Mouse (Mus musculus) liver, embryonic 13.5 days (tissue): ENCODE measurements around the gene Cep170. TPM values are rescaled to one million over a fixed set of nuclear protein-coding genes. Genes with fewer than 3 reads are reported as not detected.

ENCODE experiments used
- ATAC-seq: fragments of 200-750 bp; cut with Nextera tagmentation; 2 replicates; pipeline ENCODE4 v1.8.0; 2017; ENCODE audit warnings: low read depth, mild to moderate bottlenecking, moderate number of reproducible peaks, moderate library complexity
- DNase-seq: peaks from one replicate; pipeline ENCODE4 v3.0.0; 2022
- H3K27ac ChIP-seq: fragments of 300-500 bp; sonication (generic); 2 replicates; pipeline ENCODE4 v1.5.1; 2015; ENCODE audit warnings: moderate library complexity, mild to moderate bottlenecking, inconsistent platforms
- H3K27me3 ChIP-seq: fragments of 300-500 bp; sonication (generic); 2 replicates; pipeline ENCODE4 v1.6.1; 2015; ENCODE audit warnings: mild to moderate bottlenecking, inconsistent platforms
- H3K36me3 ChIP-seq: fragments of 300-500 bp; sonication (generic); 2 replicates; pipeline ENCODE4 v1.6.1; 2015; ENCODE audit warnings: mild to moderate bottlenecking, inconsistent platforms
- H3K4me1 ChIP-seq: fragments of 300-500 bp; sonication (generic); replicated peaks from 2 replicates; pipeline ENCODE4 v1.6.1; 2015; ENCODE audit warnings: inconsistent platforms
- H3K4me2 ChIP-seq: fragments of 300-500 bp; sonication (generic); 2 replicates; pipeline ENCODE4 v1.6.1; 2015; ENCODE audit warnings: inconsistent platforms, mild to moderate bottlenecking, moderate library complexity
- H3K4me3 ChIP-seq: fragments of 300-500 bp; sonication (generic); replicated peaks from 2 replicates; pipeline ENCODE4 v1.5.1; 2015; ENCODE audit warnings: mild to moderate bottlenecking, inconsistent platforms
- H3K9ac ChIP-seq: fragments of 300-500 bp; sonication (generic); 2 replicates; pipeline ENCODE4 v1.6.1; 2015; ENCODE audit warnings: mild to moderate bottlenecking, inconsistent platforms
- H3K9me3 ChIP-seq: fragments of 300-500 bp; sonication (generic); replicated peaks from 2 replicates; pipeline ENCODE4 v1.6.1; 2016; ENCODE audit warnings: inconsistent platforms
- WGBS: fragments of 180-500 bp; shearing (Covaris S2); methylation state at CpG from one replicate; pipeline ENCODE4 v1.1.7; 2015; ENCODE audit not compliant: insufficient replicate concordance; 5-methylcytosine and 5-hydroxymethylcytosine counted together
- polyA plus RNA-seq: library from polyadenylated mRNA; unstranded; fragments of >200 nt; fragmentation: Nextera tagmentation; extraction: Ambion mirVana; gene quantifications from 2 replicates; pipeline ENCODE4 v1.2.1, GENCODE M21; 2015

The Cep170 gene
- polyA plus RNA-seq, 1 experiment from 2014 or later, result 5.6 TPM

DNA sequence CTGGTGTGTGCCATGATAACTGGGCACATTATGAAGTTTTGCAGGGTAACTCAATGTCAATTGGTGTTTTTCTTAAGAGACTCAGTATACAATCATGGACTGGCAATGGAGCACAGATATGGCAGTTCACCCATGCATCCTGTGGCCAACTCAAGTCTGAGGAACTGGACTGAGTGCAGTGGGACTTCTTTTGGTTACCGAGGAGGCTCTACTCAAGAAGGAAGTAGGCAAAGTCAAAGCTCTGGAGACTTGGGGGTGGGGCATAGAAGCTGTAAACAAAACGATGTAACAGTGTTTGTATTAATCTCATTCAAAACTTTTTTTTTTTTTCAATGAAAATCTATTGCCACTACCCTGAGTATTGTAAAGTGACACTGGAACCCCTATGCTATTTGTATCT lies 83.3 kb downstream of the Cep170 start:
- 41% methylated on average over 2 of the region's 2 CpGs for WGBS
- no peak for DNase-seq
- no peaks in the 10 kb centered on the region for H3K9me3 ChIP-seq
- H3K27me3 ChIP-seq, result no peaks in the 10 kb centered on the region
- no peak overlapping the region for H3K9ac ChIP-seq
- H3K27ac ChIP-seq, result no peak overlapping the region
- ATAC-seq, result no peak
- no peak overlapping the region for H3K4me3 ChIP-seq
- H3K4me1 ChIP-seq, result no peaks in the 10 kb centered on the region
- H3K36me3 ChIP-seq, result peaks cover 11% of the 10 kb centered on the region
- H3K4me2 ChIP-seq, result no peak overlapping the region

DNA sequence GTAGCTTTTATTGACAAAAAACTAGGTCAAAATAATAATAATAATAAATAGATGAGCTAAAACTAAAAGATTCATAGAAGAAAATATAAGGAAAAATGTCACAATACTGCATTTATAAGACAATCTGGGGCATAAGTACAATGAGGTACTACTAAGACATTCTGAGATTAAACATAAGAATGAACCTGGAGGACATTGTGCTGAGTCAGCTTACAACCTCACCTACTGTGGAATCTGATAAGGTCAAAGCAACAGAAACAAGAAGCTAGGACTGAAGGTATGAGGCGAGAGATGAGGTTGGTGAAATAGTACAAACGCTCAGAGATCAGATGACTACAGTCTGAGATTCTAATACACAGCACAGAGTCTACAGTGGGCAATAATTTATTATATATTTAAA lies 86.5 kb downstream of the Cep170 start:
- Histone ChIP-seq H3K4me1 (no peaks in the 10 kb centered on the region), H3K27me3 (no peaks in the 10 kb centered on the region), H3K9me3 (no peaks in the 10 kb centered on the region), H3K4me3 (no peak overlapping the region), H3K36me3 (no peaks in the 10 kb centered on the region), H3K4me2 (no peak overlapping the region), H3K27ac (no peak overlapping the region), H3K9ac (no peak overlapping the region)
- 74% methylated on average over 2 of the region's 2 CpGs for WGBS
- no peak for DNase-seq
- ATAC-seq, result no peak

DNA sequence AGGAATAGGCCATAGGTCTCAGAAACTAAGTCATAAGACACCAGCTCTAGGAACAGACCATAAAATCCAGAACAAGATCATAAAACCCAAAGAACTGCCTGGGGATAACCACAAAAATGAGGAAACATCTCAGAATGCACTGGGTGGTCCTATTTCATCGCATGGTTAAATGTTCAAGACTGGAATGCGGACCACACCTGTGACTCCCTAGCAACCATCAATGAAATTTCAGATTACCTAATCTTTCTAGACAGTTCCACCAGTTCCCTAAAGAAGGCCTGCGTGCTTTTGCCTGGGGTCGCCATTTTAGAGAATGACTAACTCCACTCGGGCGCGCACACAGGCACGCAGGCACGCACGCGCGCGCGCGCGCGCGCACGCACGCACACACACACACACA lies 89.1 kb downstream of the Cep170 start:
- H3K9me3 ChIP-seq, result no peaks in the 10 kb centered on the region
- H3K36me3 ChIP-seq, result no peaks in the 10 kb centered on the region
- no peaks in the 10 kb centered on the region for H3K4me1 ChIP-seq
- 91% methylated on average over 12 of the region's 20 CpGs for WGBS
- H3K27me3 ChIP-seq, result no peaks in the 10 kb centered on the region
- no peak overlapping the region for H3K27ac ChIP-seq
- H3K4me3 ChIP-seq, result no peak overlapping the region
- no peak overlapping the region for H3K9ac ChIP-seq
- ATAC-seq, result no peak
- no peak overlapping the region for H3K4me2 ChIP-seq
- no peak for DNase-seq

DNA sequence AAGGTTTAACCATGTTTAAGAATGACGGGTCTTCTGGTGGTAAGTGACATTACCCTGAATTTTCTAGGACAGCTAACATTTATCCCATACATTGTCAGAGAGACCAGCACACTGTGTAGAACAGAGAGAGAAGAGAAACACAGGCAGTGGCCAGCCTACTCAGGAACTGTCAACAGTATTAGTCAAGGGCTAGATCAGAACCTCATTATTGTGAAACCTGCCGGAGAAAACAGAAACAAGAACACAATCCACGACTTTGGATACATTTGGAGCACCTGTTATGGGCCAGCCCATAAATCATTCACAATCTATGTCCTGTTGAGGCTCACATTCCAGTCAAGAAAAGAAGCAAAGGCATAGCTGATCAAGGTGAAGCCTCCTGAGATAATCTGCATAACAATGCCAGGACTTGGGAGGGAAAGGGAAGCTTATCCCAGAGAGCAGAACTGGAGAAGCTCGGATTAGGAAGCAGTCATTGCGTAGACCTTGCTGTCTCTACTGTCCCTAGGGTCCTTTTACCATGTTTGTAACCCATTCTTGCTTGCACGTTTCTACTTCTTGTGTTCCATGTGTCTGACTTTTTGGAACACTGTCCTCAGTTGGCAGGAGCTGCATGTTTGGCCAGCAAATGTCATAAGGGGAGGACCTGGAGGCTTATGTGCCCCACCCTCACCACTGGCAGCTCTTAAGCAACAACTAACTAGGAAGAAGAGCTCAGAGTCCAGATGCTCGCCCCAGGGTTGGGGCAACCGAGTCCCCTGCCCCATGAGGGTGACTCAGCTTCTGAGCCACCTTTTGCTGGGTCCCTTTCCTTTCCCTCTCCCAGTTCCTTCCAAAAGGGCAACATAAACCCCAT lies 89.8 kb downstream of the Cep170 start:
- H3K27ac ChIP-seq, result no peak overlapping the region
- H3K36me3 ChIP-seq, result no peaks in the 10 kb centered on the region
- no peaks in the 10 kb centered on the region for H3K4me1 ChIP-seq
- no peaks in the 10 kb centered on the region for H3K27me3 ChIP-seq
- H3K9me3 ChIP-seq, result no peaks in the 10 kb centered on the region
- DNase-seq, result no peak
- no peak overlapping the region for H3K4me2 ChIP-seq
- no peak for ATAC-seq
- 60% methylated on average over 8 of the region's 8 CpGs for WGBS
- H3K4me3 ChIP-seq, result no peak overlapping the region
- H3K9ac ChIP-seq, result no peak overlapping the region

DNA sequence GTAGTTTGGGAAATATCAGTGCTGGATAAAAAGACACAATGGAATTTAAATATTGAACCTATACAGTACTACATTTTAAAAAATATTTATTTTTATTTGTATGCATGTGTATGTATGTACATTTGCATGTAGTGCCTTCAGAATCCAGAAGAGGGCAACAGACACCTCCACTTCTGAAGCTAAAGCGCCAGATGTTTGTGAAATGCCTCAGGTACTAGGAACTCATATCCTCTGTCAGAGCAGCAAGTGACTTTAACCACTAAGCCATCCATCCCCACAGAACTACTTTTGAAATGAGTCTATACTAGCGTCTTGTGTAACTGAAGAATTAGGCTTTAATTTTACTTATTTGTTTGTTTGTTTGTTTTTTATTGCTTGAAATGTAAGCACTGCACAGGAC lies 101.4 kb downstream of the Cep170 start:
- Histone ChIP-seq H3K27me3 (no peaks in the 10 kb centered on the region), H3K27ac (no peak overlapping the region), H3K36me3 (no peaks in the 10 kb centered on the region), H3K9me3 (no peaks in the 10 kb centered on the region), H3K4me2 (no peak overlapping the region), H3K4me3 (no peak overlapping the region), H3K9ac (no peak overlapping the region), H3K4me1 (no peaks in the 10 kb centered on the region)
- ATAC-seq (no peak), DNase-seq (peak; percentile 8)
- 31% methylated on average over 2 of the region's 2 CpGs for WGBS

DNA sequence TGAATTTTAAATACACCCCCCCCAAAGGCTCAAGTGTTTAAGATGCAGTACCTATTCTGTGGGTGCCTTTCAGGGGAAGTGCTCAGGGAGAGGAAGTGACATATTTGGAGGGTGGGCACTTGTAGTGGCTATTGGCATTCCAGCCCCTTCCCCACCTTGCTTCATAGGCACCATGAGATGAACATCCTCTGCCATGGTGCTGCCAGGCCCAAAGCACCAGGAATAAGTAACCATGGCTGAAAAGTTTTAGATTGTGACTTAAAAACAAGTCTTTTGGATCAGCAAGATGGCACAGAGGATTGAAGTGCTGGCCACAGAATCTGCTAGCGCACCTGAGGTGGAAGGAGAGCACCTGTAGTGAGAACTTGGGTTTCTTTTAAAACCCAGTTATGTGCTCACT lies 113.6 kb downstream of the Cep170 start:
- Histone ChIP-seq H3K36me3 (no peaks in the 10 kb centered on the region), H3K4me1 (no peaks in the 10 kb centered on the region), H3K4me2 (no peak overlapping the region), H3K9me3 (no peaks in the 10 kb centered on the region), H3K27me3 (no peaks in the 10 kb centered on the region), H3K27ac (no peak overlapping the region), H3K9ac (no peak overlapping the region), H3K4me3 (no peak overlapping the region)
- DNase-seq (no peak), ATAC-seq (no peak)
- WGBS, result 76% methylated on average over 1 of the region's 1 CpGs

DNA sequence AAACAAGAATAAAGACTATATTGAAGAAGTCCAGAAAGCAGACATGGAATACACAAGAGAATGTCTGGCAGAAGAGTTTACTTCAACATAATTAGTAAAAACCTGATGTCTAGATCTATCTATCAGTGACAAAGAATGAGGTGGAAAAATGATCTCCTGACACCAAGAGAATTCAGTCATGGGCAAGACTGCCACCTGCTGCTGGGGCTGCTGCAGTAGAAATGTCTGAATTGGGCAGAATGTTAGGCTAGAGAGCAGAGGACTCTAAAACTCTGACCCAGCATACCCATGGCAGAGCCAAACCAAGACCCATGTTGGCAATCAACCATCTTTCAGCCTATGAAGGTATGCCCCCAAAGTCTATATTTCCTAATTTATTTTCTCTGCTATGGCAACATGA lies 114.1 kb downstream of the Cep170 start:
- H3K4me2 ChIP-seq, result no peak overlapping the region
- H3K4me3 ChIP-seq, result no peak overlapping the region
- DNase-seq, result no peak
- no peak for ATAC-seq
- no peaks in the 10 kb centered on the region for H3K36me3 ChIP-seq
- no peak overlapping the region for H3K27ac ChIP-seq
- no peaks in the 10 kb centered on the region for H3K27me3 ChIP-seq
- H3K9me3 ChIP-seq, result no peaks in the 10 kb centered on the region
- no peak overlapping the region for H3K9ac ChIP-seq
- H3K4me1 ChIP-seq, result no peaks in the 10 kb centered on the region

DNA sequence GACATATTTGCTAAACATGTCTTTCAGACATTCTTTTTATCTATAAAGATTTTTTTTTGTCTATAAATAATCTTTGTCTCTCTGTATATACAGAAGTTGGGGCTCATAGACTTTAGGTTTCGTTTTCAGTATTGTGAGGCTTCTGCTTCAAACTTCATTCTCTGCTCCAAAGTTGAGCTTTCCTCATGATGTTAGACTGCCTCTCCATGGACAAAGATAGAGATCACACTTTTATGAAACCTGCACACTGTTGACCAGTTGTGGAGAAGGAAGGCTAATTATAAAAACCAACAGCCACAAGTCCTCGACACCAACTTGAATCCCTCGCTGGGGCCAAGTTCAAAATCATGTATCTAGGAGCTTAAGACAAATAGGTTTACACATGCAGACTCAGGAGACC lies 115.2 kb downstream of the Cep170 start:
- Histone ChIP-seq H3K27ac (no peak overlapping the region), H3K27me3 (no peaks in the 10 kb centered on the region), H3K4me3 (no peak overlapping the region), H3K9me3 (no peaks in the 10 kb centered on the region), H3K36me3 (no peaks in the 10 kb centered on the region), H3K4me1 (no peaks in the 10 kb centered on the region), H3K9ac (no peak overlapping the region), H3K4me2 (no peak overlapping the region)
- ATAC-seq (no peak), DNase-seq (no peak)
- 52% methylated on average over 3 of the region's 3 CpGs for WGBS

DNA sequence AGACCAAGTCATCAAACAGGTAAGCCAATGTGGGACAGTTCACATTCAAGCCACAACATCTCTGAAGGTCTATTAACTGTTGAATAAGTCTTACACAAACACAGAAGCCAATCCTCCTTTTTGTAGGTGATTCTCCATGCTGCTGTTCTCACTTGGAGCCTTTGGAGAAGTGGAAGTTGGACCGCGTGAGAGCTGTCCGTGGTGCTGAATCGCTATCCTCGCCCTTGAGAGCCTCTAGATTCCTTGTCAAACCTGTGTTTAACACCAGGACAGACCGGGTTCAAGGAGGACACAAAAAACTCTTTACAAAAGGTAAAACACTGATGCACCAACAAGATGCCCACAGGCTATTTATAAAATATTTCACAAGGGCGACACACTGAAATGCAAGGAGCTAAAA lies 116.8 kb downstream of the Cep170 start:
- DNase-seq, result no peak
- no peak overlapping the region for H3K4me3 ChIP-seq
- no peak for ATAC-seq
- H3K36me3 ChIP-seq, result no peaks in the 10 kb centered on the region
- no peaks in the 10 kb centered on the region for H3K4me1 ChIP-seq
- no peaks in the 10 kb centered on the region for H3K27me3 ChIP-seq
- WGBS, result 14% methylated on average over 7 of the region's 7 CpGs
- H3K9me3 ChIP-seq, result no peaks in the 10 kb centered on the region
- no peak overlapping the region for H3K27ac ChIP-seq
- H3K9ac ChIP-seq, result no peak overlapping the region
- no peak overlapping the region for H3K4me2 ChIP-seq

DNA sequence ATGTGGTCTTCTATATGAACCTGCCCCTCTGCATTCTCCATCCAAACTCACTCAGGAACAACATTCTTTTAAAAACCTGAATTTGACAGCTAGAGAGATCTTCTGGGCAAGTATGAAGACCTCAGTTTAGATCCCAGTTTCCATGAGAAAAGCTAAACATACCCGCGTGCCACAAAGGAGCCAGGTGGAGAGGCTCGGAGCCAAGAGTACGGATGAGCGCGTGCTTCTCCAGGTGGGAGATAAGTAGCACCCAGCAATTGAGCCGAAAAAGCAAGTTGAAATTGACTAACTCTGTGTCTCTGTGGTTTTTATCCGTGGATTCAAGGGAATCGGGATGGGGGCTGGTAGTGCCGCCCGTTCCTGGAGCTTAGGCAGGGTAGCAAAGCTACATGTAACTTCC lies 122.8 kb downstream of the Cep170 start:
- no peaks in the 10 kb centered on the region for H3K9me3 ChIP-seq
- H3K27me3 ChIP-seq, result no peaks in the 10 kb centered on the region
- ATAC-seq (no peak), DNase-seq (no peak)
- no peak overlapping the region for H3K4me3 ChIP-seq
- no peaks in the 10 kb centered on the region for H3K36me3 ChIP-seq
- H3K9ac ChIP-seq, result no peak overlapping the region
- no peak overlapping the region for H3K4me2 ChIP-seq
- no peak overlapping the region for H3K27ac ChIP-seq
- WGBS, result 81% methylated on average over 11 of the region's 11 CpGs
- no peaks in the 10 kb centered on the region for H3K4me1 ChIP-seq

DNA sequence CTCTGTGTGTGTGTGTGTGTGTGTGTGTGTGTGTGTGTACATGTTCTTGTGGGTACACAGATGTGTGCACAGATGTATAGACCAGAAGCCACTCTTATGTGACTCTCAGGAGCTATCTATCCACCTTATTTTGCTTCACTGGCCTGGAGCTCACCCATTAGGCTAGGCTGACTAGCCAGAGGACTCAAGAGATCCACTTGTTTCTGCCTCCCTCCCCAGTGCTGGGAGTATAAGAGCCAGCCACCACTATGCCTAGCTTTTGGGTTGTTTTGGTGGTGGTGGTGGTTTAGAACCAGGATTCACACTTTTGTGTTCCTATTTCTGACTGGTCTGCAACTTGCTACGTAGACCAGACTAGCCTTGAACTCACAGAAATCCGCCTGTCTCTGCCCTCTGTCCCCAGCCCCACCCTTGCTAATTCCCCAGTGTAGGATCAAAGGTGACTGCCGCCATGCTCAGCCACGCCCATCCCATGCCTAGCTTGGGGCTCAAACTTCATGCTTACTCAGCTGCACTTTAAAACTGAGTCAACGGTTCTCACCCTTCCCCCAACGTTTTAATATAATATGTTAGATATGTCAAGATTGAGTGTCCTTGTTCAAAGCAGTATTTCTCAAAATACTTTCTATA lies 125.5 kb downstream of the Cep170 start:
- WGBS, result 63% methylated on average over 6 of the region's 6 CpGs
- Histone ChIP-seq H3K9ac (no peak overlapping the region), H3K9me3 (no peaks in the 10 kb centered on the region), H3K27ac (no peak overlapping the region), H3K4me2 (no peak overlapping the region), H3K36me3 (no peaks in the 10 kb centered on the region), H3K4me3 (no peak overlapping the region), H3K27me3 (no peaks in the 10 kb centered on the region), H3K4me1 (no peaks in the 10 kb centered on the region)
- no peak for ATAC-seq
- DNase-seq, result no peak
